Mouse (Mus musculus): ENCODE measurements around the gene Serinc2. TPM values are rescaled to one million over a fixed set of nuclear protein-coding genes. Genes with fewer than 3 reads are reported as not detected.

The Serinc2 gene
- total and polyA plus RNA-seq, 3 experiments, result 1.4 to 2.8 (median 1.8) TPM

- Histone ChIP-seq H3K4me1 (ENCODE audit: control insufficient read depth, insufficient read depth, low read length) (no peaks in the 10 kb centered on the region), H3K27ac (no peak overlapping the region), H3K79me2 (replicated peaks; ENCODE audit: control insufficient read depth, insufficient read depth, low read length) (no peaks in the 10 kb centered on the region), H3K27me3 (ENCODE audit: control insufficient read depth, insufficient read depth, low read length) (no peaks in the 10 kb centered on the region; the same call in 1 of the 2 replicates), H3K9ac (ENCODE audit: low read depth, low read length) (no peak overlapping the region), H3K36me3 (ENCODE audit: control insufficient read depth, insufficient read depth, low read length) (no peaks in the 10 kb centered on the region), H3K4me3 (no peak overlapping the region)
- no peak for DNase-seq
- intact Hi-C loops (cut with DNase I), result no loop called here
- 82% methylated on average over 7 of the region's 7 CpGs for WGBS
- TF ChIP-seq CTCF (IDR thresholded peaks at IDR 0.05) (no peak), EP300 (IDR thresholded peaks at IDR 0.05; ENCODE audit: insufficient read depth, low read depth, low read length) (no peak), POLR2A (IDR thresholded peaks at IDR 0.05; ENCODE audit: insufficient read depth, low read depth, low read length) (no peak)
Measured at GRCm38 (mm10) chr4:130267069-130267468, 11.9 kb downstream of the Serinc2 start.

- no peak for DNase-seq
- no peaks in the 10 kb centered on the region for H3K27me3 ChIP-seq (ENCODE audit: control insufficient read depth, insufficient read depth, low read length)
Measured at GRCm38 (mm10) chr4:130266601-130267000, 12.4 kb downstream of the Serinc2 start.

DNA sequence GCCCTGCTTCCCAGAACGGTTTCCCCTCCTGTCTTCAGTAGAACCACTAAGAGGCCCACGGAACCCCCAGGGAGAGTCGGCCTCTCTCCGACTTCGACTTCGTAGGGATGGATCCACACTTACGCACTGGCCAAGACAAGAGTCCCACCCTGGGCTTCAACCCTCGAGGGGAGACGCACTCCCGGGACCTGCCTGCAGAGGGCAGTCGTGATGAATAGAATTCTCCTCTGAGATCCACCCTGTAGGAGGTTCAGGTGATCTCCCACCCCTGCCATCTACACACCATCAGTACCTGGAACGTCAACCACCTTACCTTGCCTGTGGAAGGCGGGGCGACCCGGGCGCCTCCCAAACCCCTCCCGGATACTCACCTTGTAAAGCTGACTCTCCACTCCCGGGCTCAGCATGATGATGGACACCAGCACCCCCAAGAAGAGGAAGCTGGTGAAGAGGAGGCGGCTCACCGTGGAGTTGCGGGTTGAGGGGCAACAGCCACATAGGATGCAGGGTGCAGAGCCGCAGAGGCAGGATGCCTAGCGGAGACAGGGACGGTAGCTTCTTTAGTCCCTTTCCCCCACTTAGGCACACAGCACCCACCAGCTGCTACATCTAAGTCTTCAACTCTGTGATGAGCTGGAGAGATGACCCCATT, 14.2 kb downstream of the Serinc2 start:
- Histone ChIP-seq H3K9ac (ENCODE audit: low read depth, low read length) (no peak overlapping the region), H3K79me2 (replicated peaks; ENCODE audit: control insufficient read depth, insufficient read depth, low read length) (no peaks in the 10 kb centered on the region), H3K27me3 (ENCODE audit: control insufficient read depth, insufficient read depth, low read length) (no peaks in the 10 kb centered on the region), H3K4me1 (ENCODE audit: control insufficient read depth, insufficient read depth, low read length) (no peaks in the 10 kb centered on the region), H3K36me3 (ENCODE audit: control insufficient read depth, insufficient read depth, low read length) (no peaks in the 10 kb centered on the region), H3K4me3 (no peak overlapping the region), H3K27ac (no peak overlapping the region)
- intact Hi-C loops (cut with DNase I), result loop anchor here (1.0 kb wide), 1 partner anchor 27 kb away; no protein-coding TSS in a partner anchor
- DNase-seq, result peak; percentile 45 to 78
- 19% methylated on average over 24 of the region's 24 CpGs for WGBS
- TF ChIP-seq CTCF (IDR thresholded peaks at IDR 0.05) (peak; percentile 84), POLR2A (IDR thresholded peaks at IDR 0.05; ENCODE audit: insufficient read depth, low read depth, low read length) (no peak), EP300 (IDR thresholded peaks at IDR 0.05; ENCODE audit: insufficient read depth, low read depth, low read length) (no peak)

More at GRCm38 (mm10) chr4:130266601-130267000, 12.4 kb downstream of the Serinc2 start:
- Histone ChIP-seq H3K36me3 (ENCODE audit: control insufficient read depth, insufficient read depth, low read length) (no peaks in the 10 kb centered on the region), H3K4me1 (ENCODE audit: control insufficient read depth, insufficient read depth, low read length) (no peaks in the 10 kb centered on the region), H3K9ac (ENCODE audit: low read depth, low read length) (no peak overlapping the region), H3K79me2 (replicated peaks; ENCODE audit: control insufficient read depth, insufficient read depth, low read length) (no peaks in the 10 kb centered on the region), H3K4me3 (no peak overlapping the region), H3K27ac (no peak overlapping the region)
- TF ChIP-seq CTCF (IDR thresholded peaks at IDR 0.05) (no peak), EP300 (IDR thresholded peaks at IDR 0.05; ENCODE audit: insufficient read depth, low read depth, low read length) (no peak), POLR2A (IDR thresholded peaks at IDR 0.05; ENCODE audit: insufficient read depth, low read depth, low read length) (no peak)
- intact Hi-C loops (cut with DNase I), result no loop called here
- WGBS, result 49% methylated on average over 9 of the region's 9 CpGs

- Histone ChIP-seq H3K27ac (no peak overlapping the region), H3K4me1 (ENCODE audit: control insufficient read depth, insufficient read depth, low read length) (no peaks in the 10 kb centered on the region), H3K27me3 (ENCODE audit: control insufficient read depth, insufficient read depth, low read length) (no peaks in the 10 kb centered on the region), H3K9ac (ENCODE audit: low read depth, low read length) (no peak overlapping the region), H3K4me3 (no peak overlapping the region), H3K79me2 (replicated peaks; ENCODE audit: control insufficient read depth, insufficient read depth, low read length) (no peaks in the 10 kb centered on the region), H3K36me3 (ENCODE audit: control insufficient read depth, insufficient read depth, low read length) (no peaks in the 10 kb centered on the region)
- WGBS, result 36% methylated on average over 11 of the region's 11 CpGs
- intact Hi-C loops (cut with DNase I), result loop anchor here (1.0 kb wide), 1 partner anchor 28 kb away; no protein-coding TSS in a partner anchor
- TF ChIP-seq CTCF (IDR thresholded peaks at IDR 0.05) (no peak), EP300 (IDR thresholded peaks at IDR 0.05; ENCODE audit: insufficient read depth, low read depth, low read length) (no peak), POLR2A (IDR thresholded peaks at IDR 0.05; ENCODE audit: insufficient read depth, low read depth, low read length) (no peak)
- no peak for DNase-seq
Measured at GRCm38 (mm10) chr4:130264131-130264530, 14.9 kb downstream of the Serinc2 start.

GRCm38 (mm10) chr4:130260406-130260805, 18.6 kb downstream of the Serinc2 start:
- intact Hi-C loops (cut with DNase I), result no loop called here
- Histone ChIP-seq H3K4me3 (no peak overlapping the region), H3K36me3 (ENCODE audit: control insufficient read depth, insufficient read depth, low read length) (no peaks in the 10 kb centered on the region), H3K9ac (ENCODE audit: low read depth, low read length) (no peak overlapping the region), H3K27me3 (ENCODE audit: control insufficient read depth, insufficient read depth, low read length) (no peaks in the 10 kb centered on the region), H3K27ac (no peak overlapping the region), H3K4me1 (ENCODE audit: control insufficient read depth, insufficient read depth, low read length) (no peaks in the 10 kb centered on the region), H3K79me2 (replicated peaks; ENCODE audit: control insufficient read depth, insufficient read depth, low read length) (no peaks in the 10 kb centered on the region)
- no peak for DNase-seq
- TF ChIP-seq POLR2A (IDR thresholded peaks at IDR 0.05; ENCODE audit: insufficient read depth, low read depth, low read length) (no peak), CTCF (IDR thresholded peaks at IDR 0.05) (peak; percentile 57), EP300 (IDR thresholded peaks at IDR 0.05; ENCODE audit: insufficient read depth, low read depth, low read length) (no peak)
- 30% methylated on average over 5 of the region's 5 CpGs for WGBS

- no peak overlapping the region for H3K27ac ChIP-seq
- no peaks in the 10 kb centered on the region for H3K4me1 ChIP-seq (ENCODE audit: control insufficient read depth, insufficient read depth, low read length)
- TF ChIP-seq POLR2A (IDR thresholded peaks at IDR 0.05; ENCODE audit: insufficient read depth, low read depth, low read length), result no peak
- no peak for TF ChIP-seq CTCF (IDR thresholded peaks at IDR 0.05)
- no peak for TF ChIP-seq EP300 (IDR thresholded peaks at IDR 0.05; ENCODE audit: insufficient read depth, low read depth, low read length)
- H3K27me3 ChIP-seq (ENCODE audit: control insufficient read depth, insufficient read depth, low read length), result no peaks in the 10 kb centered on the region
- intact Hi-C loops (cut with DNase I), result no loop called here
- no peaks in the 10 kb centered on the region for H3K36me3 ChIP-seq (ENCODE audit: control insufficient read depth, insufficient read depth, low read length)
- no peaks in the 10 kb centered on the region for H3K79me2 ChIP-seq (replicated peaks; ENCODE audit: control insufficient read depth, insufficient read depth, low read length)
- no peak for DNase-seq
- no peak overlapping the region for H3K4me3 ChIP-seq
- H3K9ac ChIP-seq (ENCODE audit: low read depth, low read length), result no peak overlapping the region
- 69% methylated on average over 8 of the region's 8 CpGs for WGBS
Measured at GRCm38 (mm10) chr4:130252441-130253157, 26.4 kb downstream of the Serinc2 start.

All from heart, adult 2 months (tissue).